In genomic region chr8:84966603-84967002, GRCm38 (mm10) we compare ENCODE assay signal across 7 mouse cellular contexts. TPM values are rescaled to one million over a fixed set of nuclear protein-coding genes. Genes with fewer than 3 reads are reported as not detected.
DNase-seq lines count a peak whose midpoint lies in the region; ATAC-seq lines count a peak whose summit lies in the region.

No protein-coding gene starts in this region.

- peaks cover 39% of the 10 kb centered on the region for H3K4me1 ChIP-seq in lung, embryonic 15.5 days
- H3K4me1 ChIP-seq in embryonic facial prominence, embryonic 13.5 days: peaks cover 44% of the 10 kb centered on the region
- H3K4me1 ChIP-seq in limb, embryonic 13.5 days: peaks cover 39% of the 10 kb centered on the region

- peak overlapping the region; percentile 72; the same call in 1 of the 2 replicates for H3K4me2 ChIP-seq in lung, embryonic 15.5 days
- peak overlapping the region; percentile 94 for H3K4me2 ChIP-seq in embryonic facial prominence, embryonic 13.5 days
- peak overlapping the region; percentile 89 for H3K4me2 ChIP-seq in limb, embryonic 13.5 days (replicated peaks)

- no peak for DNase-seq in lung, postnatal 36 days
- peak; percentile 53 for DNase-seq in testis, postnatal 14 days (ENCODE audit: low spot score)
- DNase-seq in yolk sac, embryonic 10.5 days (ENCODE audit: low spot score): no peak
- no peak for DNase-seq in right cerebral cortex, adult 18-20 months

- ATAC-seq in lung, embryonic 15.5 days (ENCODE audit: borderline replicate concordance, extremely low read depth, low FRiP score, low TSS enrichment): no peak
- no peak for ATAC-seq in embryonic facial prominence, embryonic 13.5 days (ENCODE audit: insufficient number of reproducible peaks, insufficient read depth, low FRiP score, low TSS enrichment, low read depth)
- ATAC-seq in limb, embryonic 13.5 days (ENCODE audit: low FRiP score, low read depth): no peak

- no peak overlapping the region for H3K9ac ChIP-seq in lung, embryonic 15.5 days
- no peak overlapping the region for H3K9ac ChIP-seq in embryonic facial prominence, embryonic 13.5 days
- H3K9ac ChIP-seq in limb, embryonic 13.5 days: no peak overlapping the region

- 26% methylated on average over 3 of the region's 3 CpGs for WGBS in lung, embryonic 15.5 days
- 54% methylated on average over 3 of the region's 3 CpGs for WGBS in embryonic facial prominence, embryonic 13.5 days
- WGBS in limb, embryonic 13.5 days: 54% methylated on average over 3 of the region's 3 CpGs

- H3K27me3 ChIP-seq in lung, embryonic 15.5 days: no peaks in the 10 kb centered on the region
- no peaks in the 10 kb centered on the region for H3K27me3 ChIP-seq in embryonic facial prominence, embryonic 13.5 days
- H3K27me3 ChIP-seq in limb, embryonic 13.5 days: no peaks in the 10 kb centered on the region

- H3K36me3 ChIP-seq in lung, embryonic 15.5 days: peaks cover 17% of the 10 kb centered on the region
- H3K36me3 ChIP-seq in embryonic facial prominence, embryonic 13.5 days: peaks cover 15% of the 10 kb centered on the region
- peaks cover 24% of the 10 kb centered on the region for H3K36me3 ChIP-seq in limb, embryonic 13.5 days

- peak overlapping the region; percentile 60; the same call in 1 of the 2 replicates for H3K4me3 ChIP-seq in lung, embryonic 15.5 days
- peak overlapping the region; percentile 69; the same call in 1 of the 2 replicates for H3K4me3 ChIP-seq in embryonic facial prominence, embryonic 13.5 days
- peak overlapping the region; percentile 66 for H3K4me3 ChIP-seq in limb, embryonic 13.5 days

- peak overlapping the region; percentile 49; the same call in 1 of the 2 replicates for H3K27ac ChIP-seq in lung, embryonic 15.5 days
- peak overlapping the region; percentile 80 for H3K27ac ChIP-seq in embryonic facial prominence, embryonic 13.5 days
- peak overlapping the region; percentile 48; the same call in 1 of the 2 replicates for H3K27ac ChIP-seq in limb, embryonic 13.5 days

- H3K9me3 ChIP-seq in lung, embryonic 15.5 days: no peaks in the 10 kb centered on the region
- H3K9me3 ChIP-seq in embryonic facial prominence, embryonic 13.5 days: no peaks in the 10 kb centered on the region
- H3K9me3 ChIP-seq in limb, embryonic 13.5 days: no peaks in the 10 kb centered on the region

RNA-seq across cellular contexts. Expression of gene Gm49661, which starts 2.6 kb away (rescaled TPM):
- polyA plus RNA-seq in lung, embryonic 15.5 days (2015; fragmentation: Nextera tagmentation; extraction: Ambion mirVana): not detected in 2 replicates
- polyA plus RNA-seq in embryonic facial prominence, embryonic 13.5 days (2015; fragmentation: Nextera tagmentation; extraction: Ambion mirVana): not detected in 2 replicates
- not detected in 2 replicates for polyA plus RNA-seq in limb, embryonic 13.5 days (2015; fragmentation: Nextera tagmentation; extraction: Ambion mirVana)

RNA-seq across cellular contexts. Expression of gene Prdx2, which starts 2.8 kb away (rescaled TPM):
- 727 and 733 TPM in 2 replicates for polyA plus RNA-seq in lung, embryonic 15.5 days (2015; fragmentation: Nextera tagmentation; extraction: Ambion mirVana)
- 888 and 1,010 TPM in 2 replicates for polyA plus RNA-seq in embryonic facial prominence, embryonic 13.5 days (2015; fragmentation: Nextera tagmentation; extraction: Ambion mirVana)
- 961 and 978 TPM in 2 replicates for polyA plus RNA-seq in limb, embryonic 13.5 days (2015; fragmentation: Nextera tagmentation; extraction: Ambion mirVana)

RNA-seq across cellular contexts. Expression of gene Rnaseh2a, which starts 3.0 kb away (rescaled TPM):
- 114 and 120 TPM in 2 replicates for polyA plus RNA-seq in lung, embryonic 15.5 days (2015; fragmentation: Nextera tagmentation; extraction: Ambion mirVana)
- polyA plus RNA-seq in embryonic facial prominence, embryonic 13.5 days (2015; fragmentation: Nextera tagmentation; extraction: Ambion mirVana): 93.2 and 94.5 TPM in 2 replicates
- 90.9 and 93.2 TPM in 2 replicates for polyA plus RNA-seq in limb, embryonic 13.5 days (2015; fragmentation: Nextera tagmentation; extraction: Ambion mirVana)

RNA-seq across cellular contexts. Expression of gene Junb, which starts 11.9 kb away (rescaled TPM):
- polyA plus RNA-seq in lung, embryonic 15.5 days (2015; fragmentation: Nextera tagmentation; extraction: Ambion mirVana): 17.4 and 20.5 TPM in 2 replicates
- polyA plus RNA-seq in embryonic facial prominence, embryonic 13.5 days (2015; fragmentation: Nextera tagmentation; extraction: Ambion mirVana): 10.4 and 11.2 TPM in 2 replicates
- polyA plus RNA-seq in limb, embryonic 13.5 days (2015; fragmentation: Nextera tagmentation; extraction: Ambion mirVana): 8.2 and 8.4 TPM in 2 replicates

RNA-seq across cellular contexts. Expression of gene Rtbdn, which starts 19.8 kb away (rescaled TPM):
- polyA plus RNA-seq in lung, embryonic 15.5 days (2015; fragmentation: Nextera tagmentation; extraction: Ambion mirVana): 0.12 and 0.13 TPM in 2 replicates
- polyA plus RNA-seq in embryonic facial prominence, embryonic 13.5 days (2015; fragmentation: Nextera tagmentation; extraction: Ambion mirVana): 0.36 and 0.39 TPM in 2 replicates
- polyA plus RNA-seq in limb, embryonic 13.5 days (2015; fragmentation: Nextera tagmentation; extraction: Ambion mirVana): 0.20 and 0.47 TPM in 2 replicates
